Mouse (Mus musculus): ENCODE measurements around the gene Gadd45b. TPM values are rescaled to one million over a fixed set of nuclear protein-coding genes. Genes with fewer than 3 reads are reported as not detected.

The Gadd45b gene
- polyA plus RNA-seq, 1 experiment from 2014 or later, result 32.7 TPM

DNA sequence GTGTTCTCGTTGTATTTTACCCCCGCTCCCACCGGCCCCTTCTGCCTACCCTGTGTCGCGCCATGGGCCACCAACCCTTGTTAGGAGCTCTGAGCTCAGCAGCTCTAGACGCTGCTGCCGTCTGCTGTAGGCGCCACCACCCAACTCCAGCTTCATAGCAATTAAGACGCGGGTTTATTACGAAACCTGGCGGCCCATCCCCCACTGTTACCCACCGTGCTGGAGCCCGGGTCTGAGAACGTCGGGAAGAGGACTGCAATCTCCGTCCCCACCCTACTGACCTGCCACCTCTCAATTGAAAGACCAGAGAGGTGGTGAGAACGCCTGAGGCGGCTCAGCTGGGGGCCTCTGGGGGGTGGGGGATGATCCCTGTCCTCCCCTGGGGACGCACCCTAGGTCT lies 2.3 kb downstream of the Gadd45b start:
- Histone ChIP-seq H3K4me2 (replicated peaks) (peak overlapping the region; percentile 89), H3K9me3 (no peaks in the 10 kb centered on the region), H3K27ac (peak overlapping the region; percentile 40; the same call in 1 of the 2 replicates), H3K4me1 (peaks cover 78% of the 10 kb centered on the region), H3K9ac (peak overlapping the region; percentile 59), H3K4me3 (peak overlapping the region; percentile 73), H3K36me3 (no peaks in the 10 kb centered on the region), H3K27me3 (peaks cover 40% of the 10 kb centered on the region)
- ATAC-seq (ENCODE audit: low FRiP score, low read depth), result no peak
- WGBS, result 1% methylated on average over 20 of the region's 20 CpGs

DNA sequence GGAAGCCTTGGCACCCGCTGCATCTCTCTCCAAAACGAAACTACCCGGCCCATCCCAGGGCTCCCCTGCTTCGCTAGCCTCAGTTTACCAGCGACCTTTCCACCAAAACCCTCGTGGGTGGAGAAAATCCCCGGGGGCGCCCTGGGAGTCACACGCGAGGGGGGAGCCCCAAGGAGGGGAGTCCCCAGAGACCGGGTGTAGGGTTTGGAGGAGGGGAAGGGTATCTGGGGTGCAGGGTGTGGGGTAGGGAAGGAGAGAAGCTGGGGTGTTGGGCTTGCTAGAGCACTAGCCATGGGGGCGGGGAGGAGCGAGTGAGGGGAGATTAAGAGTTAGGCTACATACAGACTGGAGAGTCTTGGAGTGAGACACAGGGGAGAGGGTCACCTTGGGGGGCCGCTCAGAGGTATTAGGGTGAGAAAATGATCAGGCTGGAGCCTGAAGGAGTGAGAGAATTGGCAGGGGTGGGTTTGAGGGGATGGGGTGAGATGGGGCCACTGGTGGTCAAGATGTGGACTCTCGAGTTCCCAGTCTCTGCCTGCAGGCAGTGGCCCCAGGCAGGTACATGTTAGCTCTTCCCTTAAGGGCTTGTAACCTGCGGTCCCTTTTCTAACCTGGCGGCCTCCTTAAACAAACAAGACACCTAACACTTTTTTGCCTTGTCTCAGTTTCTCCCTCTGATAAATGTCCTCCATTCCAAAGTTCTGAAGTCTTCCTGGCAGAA lies 3.0 kb downstream of the Gadd45b start:
- H3K4me1 ChIP-seq, result peaks cover 84% of the 10 kb centered on the region
- H3K27me3 ChIP-seq, result peaks cover 40% of the 10 kb centered on the region
- H3K9me3 ChIP-seq, result no peaks in the 10 kb centered on the region
- peak overlapping the region; percentile 59 for H3K9ac ChIP-seq
- under 1% methylated on average over 17 of the region's 17 CpGs for WGBS
- peak overlapping the region; percentile 89 for H3K4me2 ChIP-seq (replicated peaks)
- H3K36me3 ChIP-seq, result no peaks in the 10 kb centered on the region
- peak overlapping the region; percentile 40; the same call in 1 of the 2 replicates for H3K27ac ChIP-seq
- no peak for ATAC-seq (ENCODE audit: low FRiP score, low read depth)
- peak overlapping the region; percentile 73 for H3K4me3 ChIP-seq

DNA sequence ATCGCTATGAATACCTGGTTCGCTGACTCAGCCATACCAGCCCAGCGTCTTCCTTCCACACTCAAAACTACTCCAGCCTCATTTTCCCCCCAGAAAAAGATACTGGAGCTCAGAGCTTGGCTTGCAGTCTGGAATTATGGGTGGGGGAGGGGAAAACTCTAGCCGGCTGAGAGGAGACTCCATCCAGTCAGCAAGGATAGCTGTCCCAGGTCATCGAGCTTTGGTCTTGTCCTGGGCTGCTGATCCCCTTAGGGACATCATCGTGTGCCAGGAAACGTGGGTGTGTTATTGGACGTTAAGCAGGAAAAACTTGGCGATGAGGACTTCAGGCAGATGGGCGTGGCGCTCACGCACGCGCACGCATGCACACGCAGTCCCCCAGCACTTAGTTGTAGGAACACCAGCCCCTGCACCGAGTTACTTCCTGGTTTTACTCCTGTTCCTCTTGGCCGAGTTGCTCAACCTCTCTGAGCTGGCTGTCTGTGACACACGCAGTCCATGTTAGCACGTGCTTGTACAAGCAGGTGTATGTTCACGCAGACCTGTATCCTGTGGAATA lies 3.6 kb downstream of the Gadd45b start:
- 5% methylated on average over 21 of the region's 21 CpGs for WGBS

DNA sequence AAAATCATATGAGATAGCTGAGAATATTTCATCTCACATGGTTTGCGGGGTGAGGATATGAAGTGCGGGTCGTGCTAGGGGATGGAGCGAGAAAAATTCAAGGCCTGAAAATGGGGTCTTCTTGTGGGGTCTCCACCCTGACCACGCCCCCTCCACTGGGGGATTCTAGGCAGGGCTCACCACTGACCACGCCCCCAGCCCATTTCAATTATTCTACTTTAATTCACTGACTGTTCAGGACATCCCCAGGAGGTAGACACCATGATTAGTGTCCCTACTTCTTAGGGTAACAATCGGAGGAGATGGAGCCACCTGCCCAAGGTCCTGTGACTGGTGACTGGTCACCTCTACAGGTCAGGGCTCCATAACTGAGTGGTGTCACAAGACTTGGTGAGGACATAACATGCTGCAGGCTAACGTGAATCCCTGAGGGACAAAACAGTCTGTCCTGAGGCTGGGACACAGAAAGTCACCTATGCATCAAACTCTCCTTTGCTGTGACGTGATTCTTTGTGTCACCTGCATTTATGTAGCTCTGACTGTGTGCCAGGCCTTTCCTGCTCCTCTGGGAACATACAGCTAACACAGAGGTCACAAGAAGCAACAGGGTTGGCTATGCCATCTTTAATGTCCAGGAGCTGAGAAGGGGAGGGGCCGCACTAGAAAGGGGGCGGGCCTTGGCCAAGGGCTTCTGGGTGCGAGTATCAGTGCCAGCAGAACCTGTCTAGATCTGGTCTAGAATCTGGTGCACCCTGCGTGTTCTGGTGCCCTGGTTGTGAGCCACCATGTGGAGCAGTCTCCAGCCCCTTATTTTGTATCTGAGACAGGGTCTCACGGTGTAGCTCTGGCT lies 4.5 kb downstream of the Gadd45b start:
- peaks cover 40% of the 10 kb centered on the region for H3K27me3 ChIP-seq
- H3K4me2 ChIP-seq (replicated peaks), result peak overlapping the region; percentile 89
- no peaks in the 10 kb centered on the region for H3K9me3 ChIP-seq
- no peak overlapping the region for H3K27ac ChIP-seq
- H3K9ac ChIP-seq, result no peak overlapping the region
- ATAC-seq (ENCODE audit: low FRiP score, low read depth), result no peak
- 43% methylated on average over 14 of the region's 14 CpGs for WGBS
- H3K4me3 ChIP-seq, result peak overlapping the region; percentile 73; the same call in 1 of the 2 replicates
- H3K4me1 ChIP-seq, result peaks cover 92% of the 10 kb centered on the region
- H3K36me3 ChIP-seq, result no peaks in the 10 kb centered on the region

More for the DNA sequence above, 3.6 kb downstream of the Gadd45b start:
- Histone ChIP-seq H3K36me3 (no peaks in the 10 kb centered on the region), H3K27ac (no peak overlapping the region), H3K4me1 (peaks cover 91% of the 10 kb centered on the region), H3K4me3 (peak overlapping the region; percentile 73), H3K9me3 (no peaks in the 10 kb centered on the region), H3K4me2 (replicated peaks) (peak overlapping the region; percentile 89), H3K27me3 (peaks cover 40% of the 10 kb centered on the region), H3K9ac (no peak overlapping the region)
- no peak for ATAC-seq (ENCODE audit: low FRiP score, low read depth)

DNA sequence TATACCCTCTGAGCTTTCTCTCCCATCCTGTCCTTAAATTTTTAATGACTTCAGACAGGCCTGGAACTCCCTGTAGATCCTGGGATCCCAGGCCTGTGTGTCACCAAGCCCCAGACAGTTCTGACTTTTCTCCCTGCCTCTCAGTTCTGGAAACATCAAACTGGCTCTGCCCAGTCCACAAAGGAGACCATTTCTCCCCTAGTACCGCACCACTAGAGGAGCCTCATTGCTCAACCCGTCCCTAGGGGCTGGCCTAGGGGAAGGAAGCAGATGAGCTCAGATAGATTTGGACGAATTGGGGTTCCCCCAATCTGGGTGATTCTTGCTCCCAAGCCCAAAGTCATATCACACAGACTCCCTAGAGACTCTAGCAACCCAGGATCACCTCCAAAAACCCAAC lies 5.4 kb downstream of the Gadd45b start:
- no peaks in the 10 kb centered on the region for H3K9me3 ChIP-seq
- H3K27ac ChIP-seq, result peak overlapping the region; percentile 90; the same call in 1 of the 2 replicates
- no peaks in the 10 kb centered on the region for H3K36me3 ChIP-seq
- H3K4me3 ChIP-seq, result peak overlapping the region; percentile 43; the same call in 1 of the 2 replicates
- peaks cover 98% of the 10 kb centered on the region for H3K4me1 ChIP-seq
- 12% methylated on average over 3 of the region's 3 CpGs for WGBS
- H3K4me2 ChIP-seq (replicated peaks), result peak overlapping the region; percentile 73
- ATAC-seq (ENCODE audit: low FRiP score, low read depth), result no peak
- peaks cover 40% of the 10 kb centered on the region for H3K27me3 ChIP-seq
- H3K9ac ChIP-seq, result peak overlapping the region; percentile 57; the same call in 1 of the 2 replicates

DNA sequence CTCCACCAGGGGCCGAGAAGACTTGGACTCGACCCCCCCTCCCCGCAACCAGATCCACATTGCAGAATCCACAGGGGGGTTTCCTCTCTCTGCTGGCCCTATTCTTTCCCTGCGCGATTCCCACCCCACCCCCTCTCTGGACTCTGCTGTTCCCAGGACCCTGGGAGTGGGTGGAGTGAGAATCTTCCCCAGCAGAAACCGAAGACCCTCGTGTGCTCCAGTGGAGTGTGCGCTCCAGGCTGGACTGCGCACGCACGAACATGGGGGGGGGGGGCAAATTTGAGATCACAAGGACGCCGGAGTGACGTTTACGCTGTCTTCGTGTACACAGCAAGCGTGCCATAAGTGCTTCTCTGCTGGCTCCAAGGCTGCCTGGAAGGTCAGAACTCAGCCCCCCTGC lies 5.8 kb downstream of the Gadd45b start:
- H3K9ac ChIP-seq, result peak overlapping the region; percentile 57
- H3K4me3 ChIP-seq, result peak overlapping the region; percentile 43
- peak overlapping the region; percentile 90 for H3K27ac ChIP-seq
- WGBS, result 5% methylated on average over 17 of the region's 17 CpGs
- no peaks in the 10 kb centered on the region for H3K9me3 ChIP-seq
- H3K27me3 ChIP-seq, result peaks cover 40% of the 10 kb centered on the region
- no peaks in the 10 kb centered on the region for H3K36me3 ChIP-seq
- ATAC-seq (ENCODE audit: low FRiP score, low read depth), result no peak
- peaks cover 99% of the 10 kb centered on the region for H3K4me1 ChIP-seq
- peak overlapping the region; percentile 73 for H3K4me2 ChIP-seq (replicated peaks)

DNA sequence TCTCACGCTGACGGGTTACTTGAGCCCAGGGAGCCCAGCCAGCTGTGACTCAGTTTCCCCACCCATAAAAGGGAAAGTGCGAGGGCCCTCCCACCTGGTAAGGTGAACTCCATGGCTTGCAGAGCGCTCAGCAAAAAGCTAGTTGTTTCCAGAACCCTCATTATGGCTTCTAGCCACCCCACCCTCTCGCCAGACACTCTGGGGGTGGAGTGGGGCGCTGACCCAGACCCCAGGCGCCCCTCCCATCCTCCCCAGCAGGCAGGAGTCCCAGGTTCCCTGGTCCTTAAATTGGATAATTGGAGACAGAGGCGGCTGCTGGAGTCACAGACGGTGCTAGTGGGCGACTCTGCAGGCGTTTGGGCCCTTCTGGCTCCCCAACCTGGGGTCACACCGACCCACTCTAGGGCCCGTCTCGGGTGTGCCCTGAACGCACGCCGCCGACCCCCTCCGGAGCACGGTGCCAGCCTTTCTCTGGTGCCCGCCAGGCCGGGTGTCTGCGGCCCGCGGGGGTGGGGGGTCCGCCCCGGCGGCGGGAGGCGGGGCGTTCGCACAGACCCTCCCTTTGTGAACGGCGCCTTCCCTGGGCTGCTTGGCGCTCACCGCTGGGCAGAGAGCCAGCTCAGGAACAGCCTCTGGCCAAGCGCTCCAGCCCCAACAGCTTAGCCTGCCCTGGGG lies 6.4 kb downstream of the Gadd45b start:
- WGBS, result under 1% methylated on average over 37 of the region's 37 CpGs
- H3K4me1 ChIP-seq, result peaks cover 99% of the 10 kb centered on the region
- no peaks in the 10 kb centered on the region for H3K9me3 ChIP-seq
- ATAC-seq (ENCODE audit: low FRiP score, low read depth), result peak; percentile 52
- H3K9ac ChIP-seq, result peak overlapping the region; percentile 57
- no peaks in the 10 kb centered on the region for H3K36me3 ChIP-seq
- peaks cover 34% of the 10 kb centered on the region for H3K27me3 ChIP-seq
- peak overlapping the region; percentile 90 for H3K27ac ChIP-seq
- H3K4me3 ChIP-seq, result peak overlapping the region; percentile 43
- peak overlapping the region; percentile 73 for H3K4me2 ChIP-seq (replicated peaks)

DNA sequence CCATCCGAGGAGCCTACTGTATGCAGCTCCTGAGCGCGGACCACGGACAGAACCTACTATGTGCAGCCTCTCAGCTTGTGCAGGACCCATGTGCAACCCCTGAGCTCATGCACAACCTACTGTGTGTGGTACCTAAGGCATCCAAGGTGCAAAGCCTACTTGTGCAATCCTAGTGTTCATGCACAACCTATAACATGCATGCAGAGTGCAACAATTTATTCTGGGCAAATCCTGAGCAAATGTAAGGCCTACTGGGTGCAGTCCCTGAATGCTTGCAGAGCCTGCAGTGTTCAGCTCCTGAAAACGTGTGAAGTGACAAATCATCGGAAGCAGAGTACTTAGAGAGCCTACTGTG lies 6.9 kb downstream of the Gadd45b start:
- peak overlapping the region; percentile 57 for H3K9ac ChIP-seq
- H3K36me3 ChIP-seq, result no peaks in the 10 kb centered on the region
- H3K4me1 ChIP-seq, result peaks cover 95% of the 10 kb centered on the region
- H3K4me2 ChIP-seq (replicated peaks), result peak overlapping the region; percentile 73
- H3K27me3 ChIP-seq, result peaks cover 29% of the 10 kb centered on the region
- H3K9me3 ChIP-seq, result no peaks in the 10 kb centered on the region
- 13% methylated on average over 6 of the region's 6 CpGs for WGBS
- H3K27ac ChIP-seq, result peak overlapping the region; percentile 90
- peak overlapping the region; percentile 43 for H3K4me3 ChIP-seq
- no peak for ATAC-seq (ENCODE audit: low FRiP score, low read depth)

DNA sequence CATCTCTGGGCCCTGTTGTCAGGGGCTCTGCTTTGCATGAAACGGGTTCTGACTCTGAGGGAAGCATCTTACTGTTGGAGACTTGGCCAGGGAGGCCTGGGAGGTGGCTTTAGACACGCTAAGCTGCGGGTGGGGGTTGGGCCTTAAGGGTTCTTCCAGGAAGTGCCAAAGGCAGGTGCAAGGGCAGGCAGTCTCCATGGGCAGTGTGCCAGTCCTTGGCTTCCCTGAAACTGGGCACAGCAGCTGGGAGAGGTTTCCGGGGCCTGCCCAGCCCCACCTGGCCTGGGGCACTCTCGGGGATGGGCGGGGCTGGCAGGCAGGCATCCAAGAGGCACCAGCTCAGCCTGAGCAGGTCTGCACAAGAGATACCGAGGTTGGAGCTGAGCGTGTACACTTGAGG lies 7.8 kb downstream of the Gadd45b start:
- Histone ChIP-seq H3K4me1 (peaks cover 87% of the 10 kb centered on the region), H3K27ac (peak overlapping the region; percentile 90), H3K27me3 (peaks cover 20% of the 10 kb centered on the region), H3K4me2 (replicated peaks) (peak overlapping the region; percentile 73), H3K9me3 (no peaks in the 10 kb centered on the region), H3K4me3 (no peak overlapping the region), H3K36me3 (no peaks in the 10 kb centered on the region), H3K9ac (no peak overlapping the region)
- WGBS, result 22% methylated on average over 8 of the region's 8 CpGs
- ATAC-seq (ENCODE audit: low FRiP score, low read depth), result no peak

DNA sequence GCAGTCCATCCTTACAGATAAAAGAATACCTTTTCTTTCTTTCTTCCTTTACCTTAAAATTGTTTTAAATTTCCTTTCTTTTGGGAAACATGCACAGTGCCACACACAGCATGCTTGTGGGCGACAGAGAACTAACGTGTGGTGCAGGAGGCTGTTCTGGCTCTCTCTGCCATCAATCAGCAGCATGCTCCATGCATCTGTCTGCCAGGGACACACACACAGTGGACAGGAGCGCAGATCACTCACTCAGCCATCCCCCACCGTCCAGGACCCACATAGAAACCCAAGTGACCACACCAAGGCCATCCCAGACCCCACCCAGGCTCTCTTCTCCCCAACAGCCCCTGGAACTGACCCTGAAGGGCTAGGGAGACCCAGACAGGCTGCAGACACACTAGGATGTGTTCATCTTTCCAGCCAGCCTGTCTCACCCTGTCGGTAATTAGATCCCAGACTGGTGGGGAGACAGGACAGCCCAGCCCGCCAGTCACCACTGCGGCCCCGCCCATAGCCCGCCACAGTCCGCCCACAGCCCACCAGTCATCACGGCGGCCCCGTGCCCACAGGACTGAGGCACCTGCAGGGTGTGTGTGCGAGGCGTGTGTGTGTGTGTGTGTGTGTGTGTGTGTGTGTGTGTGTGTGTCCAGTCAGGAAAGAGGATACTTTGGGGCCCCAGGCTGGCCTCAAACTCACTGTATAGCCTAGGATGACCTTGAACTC lies 9.1 kb downstream of the Gadd45b start:
- no peaks in the 10 kb centered on the region for H3K36me3 ChIP-seq
- no peaks in the 10 kb centered on the region for H3K9me3 ChIP-seq
- peak overlapping the region; percentile 71 for H3K4me2 ChIP-seq (replicated peaks)
- 6% methylated on average over 15 of the region's 15 CpGs for WGBS
- ATAC-seq (ENCODE audit: low FRiP score, low read depth), result peak; percentile 38
- peak overlapping the region; percentile 59; the same call in 1 of the 2 replicates for H3K9ac ChIP-seq
- peak overlapping the region; percentile 90 for H3K27ac ChIP-seq
- peaks cover 73% of the 10 kb centered on the region for H3K4me1 ChIP-seq
- H3K27me3 ChIP-seq, result peaks cover 7% of the 10 kb centered on the region
- peak overlapping the region; percentile 38 for H3K4me3 ChIP-seq

DNA sequence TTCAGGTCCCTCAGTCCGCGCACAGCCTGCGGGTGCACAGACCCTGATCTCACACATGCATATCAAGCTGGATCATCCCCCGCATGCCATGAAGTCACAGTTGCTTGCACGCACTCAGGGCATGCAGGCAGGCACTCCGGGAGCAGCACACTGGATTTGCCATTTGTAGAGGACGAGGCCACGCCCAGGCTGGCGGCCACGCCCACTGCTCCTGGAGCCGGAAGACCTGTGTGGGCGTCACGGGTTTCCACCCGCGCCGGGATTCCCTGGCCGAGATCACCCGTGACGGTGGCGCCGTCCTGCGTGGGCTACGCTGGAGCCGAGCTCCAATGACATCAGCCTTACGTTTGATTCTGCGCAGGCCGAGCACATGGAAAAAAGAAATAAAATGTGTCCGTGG lies 9.8 kb downstream of the Gadd45b start:
- H3K4me1 ChIP-seq, result peaks cover 66% of the 10 kb centered on the region
- peak; percentile 48; the same call in 1 of the 2 replicates for ATAC-seq (ENCODE audit: low FRiP score, low read depth)
- peak overlapping the region; percentile 90 for H3K27ac ChIP-seq
- H3K4me2 ChIP-seq (replicated peaks), result peak overlapping the region; percentile 71
- peak overlapping the region; percentile 38 for H3K4me3 ChIP-seq
- H3K9me3 ChIP-seq, result no peaks in the 10 kb centered on the region
- H3K9ac ChIP-seq, result peak overlapping the region; percentile 59; the same call in 1 of the 2 replicates
- H3K27me3 ChIP-seq, result 0 out of 2 replicates have a peak, but pooled peaks cover under 1% of the 10 kb centered on the region
- WGBS, result 3% methylated on average over 28 of the region's 28 CpGs
- H3K36me3 ChIP-seq, result no peaks in the 10 kb centered on the region
